23 mouse cellular contexts compared by ENCODE assay signal in genomic region chr14:75852016-75852415, GRCm38 (mm10). TPM values are rescaled to one million over a fixed set of nuclear protein-coding genes. Genes with fewer than 3 reads are reported as not detected.
DNase-seq lines count a peak whose midpoint lies in the region; ATAC-seq and TF ChIP-seq lines count a peak whose summit lies in the region.
"Had no signal": no experiment of that assay in that cellular context is flagged by ENCODE, and none has a peak within 500 bp of the region (broad histone marks: within the 10 kb centered on the region; RNA-seq: fewer than 3 reads in every experiment).

No protein-coding gene starts in this region.

- 84% methylated on average over 5 of the region's 5 CpGs for WGBS in stomach, postnatal 0 days

- no peaks in the 10 kb centered on the region for H3K4me1 ChIP-seq in stomach, postnatal 0 days (replicated peaks; ENCODE audit: control insufficient read depth, insufficient read depth)

- H3K36me3 ChIP-seq in C2C12 (ENCODE audit: control insufficient read depth, insufficient read depth) (peaks cover 51% of the 10 kb centered on the region), myocyte (ENCODE audit: control insufficient read depth, insufficient read depth) (peaks cover 48% of the 10 kb centered on the region)
- peaks cover 23% of the 10 kb centered on the region for H3K36me3 ChIP-seq in stomach, postnatal 0 days (ENCODE audit: control insufficient read depth, insufficient read depth, low read length)

- no peak overlapping the region for H3K4me3 ChIP-seq in C2C12 (ENCODE audit: insufficient read depth, poor library complexity, severe bottlenecking)
- H3K4me3 ChIP-seq in myocyte = no peak overlapping the region
- H3K4me3 ChIP-seq in stomach, postnatal 0 days (ENCODE audit: low read depth, low read length) = no peak overlapping the region
- H3K4me3 ChIP-seq: embryonic facial prominence, embryonic 10.5 days; embryonic facial prominence, embryonic 12.5 days; erythroblast, embryonic 14.5 days; forebrain, embryonic 10.5 days; forebrain, embryonic 12.5 days had no signal

- no peak for TF ChIP-seq POLR2A in myocyte (IDR thresholded peaks at IDR 0.05; ENCODE audit: insufficient read length, low read depth)

- peak; percentile 78 for DNase-seq in 3T3-L1 (ENCODE audit: low read depth, low spot score)
- DNase-seq in stomach, postnatal 0 days (ENCODE audit: low spot score) = no peak
- DNase-seq in gastrocnemius, adult 18-20 months (ENCODE audit: low spot score) = no peak
- no peak for DNase-seq in urinary bladder, postnatal 36 days (ENCODE audit: low spot score in 2 of 2)
- DNase-seq: adrenal gland, adult 2 months; adrenal gland, postnatal 10 days; adrenal gland, postnatal 36 days; B cell, adult 2 months; cerebellum, adult 11-12 months; cerebellum, adult 2 months; cerebellum, adult 9-10 months; cerebellum, postnatal 10 days; cerebellum, postnatal 25 days had no signal

- no peak for TF ChIP-seq EP300 in stomach, postnatal 0 days (optimal IDR thresholded peaks at IDR 0.05)

- H3K9ac ChIP-seq in stomach, postnatal 0 days (ENCODE audit: low read length) = no peak overlapping the region
- H3K9ac ChIP-seq: embryonic facial prominence, embryonic 12.5 days; forebrain, embryonic 12.5 days had no signal

- no peak overlapping the region for H3K27ac ChIP-seq in stomach, postnatal 0 days (replicated peaks)
- H3K27ac ChIP-seq: embryonic facial prominence, embryonic 10.5 days; embryonic facial prominence, embryonic 12.5 days; forebrain, embryonic 10.5 days had no signal

- H3K79me2 ChIP-seq in C2C12 (ENCODE audit: control insufficient read depth, insufficient read depth) (peaks cover 44% of the 10 kb centered on the region), myocyte (ENCODE audit: control insufficient read depth, insufficient read depth) (peaks cover 38% of the 10 kb centered on the region)

- peak; percentile 30; the same call in 1 of the 2 replicates for ATAC-seq in granulocyte monocyte progenitor cell, adult 5-6 weeks (replicated peaks; ENCODE audit: poor library complexity, severe bottlenecking)
- no peak for ATAC-seq in stomach, postnatal 0 days (ENCODE audit: low FRiP score, low TSS enrichment)
- ATAC-seq: forebrain, embryonic 14.5 days; forebrain, embryonic 16.5 days had no signal

- H3K27me3 ChIP-seq in C2C12 (ENCODE audit: control insufficient read depth, insufficient read depth, insufficient read length) (no peaks in the 10 kb centered on the region), myocyte (ENCODE audit: control insufficient read depth, insufficient read depth, insufficient read length) (no peaks in the 10 kb centered on the region)
- H3K27me3 ChIP-seq in stomach, postnatal 0 days (ENCODE audit: control insufficient read depth, insufficient read depth, low read length) = no peaks in the 10 kb centered on the region
- H3K27me3 ChIP-seq: embryonic facial prominence, embryonic 12.5 days; forebrain, embryonic 12.5 days had no signal

- no peaks in the 10 kb centered on the region for H3K9me3 ChIP-seq in stomach, postnatal 0 days (ENCODE audit: control insufficient read depth, low read length)
- H3K9me3 ChIP-seq: embryonic facial prominence, embryonic 10.5 days; embryonic facial prominence, embryonic 12.5 days; forebrain, embryonic 10.5 days; forebrain, embryonic 12.5 days had no signal

- TF ChIP-seq CTCF in C2C12 (IDR thresholded peaks at IDR 0.05; ENCODE audit: control insufficient read depth, insufficient read depth, insufficient read length) = no peak
- TF ChIP-seq CTCF in stomach, postnatal 0 days (IDR thresholded peaks at IDR 0.05; ENCODE audit: low read depth) = no peak

- H3ac ChIP-seq in C2C12 (ENCODE audit: control insufficient read depth, insufficient read length, low read depth) (no peak overlapping the region), myocyte (ENCODE audit: control insufficient read depth, insufficient read length) (no peak overlapping the region)

- peak overlapping the region; percentile 10 for H3K4me2 ChIP-seq in myocyte (ENCODE audit: low read depth)
- H3K4me2 ChIP-seq in stomach, postnatal 0 days (replicated peaks; ENCODE audit: low read depth) = no peak overlapping the region
- H3K4me2 ChIP-seq: embryonic facial prominence, embryonic 12.5 days; forebrain, embryonic 12.5 days had no signal

- peaks cover 29% of the 10 kb centered on the region for H3K79me3 ChIP-seq in C2C12 (ENCODE audit: low read depth)

TF ChIP-seq in C2C12, 6 proteins besides CTCF, POLR2A, EP300 and RAD21:
- TF ChIP-seq USF1 (IDR thresholded peaks at IDR 0.05; ENCODE audit: low read depth) = no peak
- peak; percentile 5 for TF ChIP-seq FOSL1 (IDR thresholded peaks at IDR 0.05; ENCODE audit: insufficient read depth, low read length, poor library complexity, severe bottlenecking)
- TF ChIP-seq MYOD1 (IDR thresholded peaks at IDR 0.05; ENCODE audit: control insufficient read depth, insufficient read length, low read depth) = peak; percentile 11

TF ChIP-seq in myocyte, 11 proteins besides CTCF, POLR2A, EP300 and RAD21:
- no peak for TF ChIP-seq E2F4 (IDR thresholded peaks at IDR 0.05; ENCODE audit: insufficient read depth)
- TF ChIP-seq MYOD1 (IDR thresholded peaks at IDR 0.05; ENCODE audit: control insufficient read depth in 1 of 3, insufficient read length in 2 of 3, low read depth in 2 of 3) = no peak
- no peak for TF ChIP-seq POLR2AphosphoS2 (IDR thresholded peaks at IDR 0.05; ENCODE audit: insufficient read length, low read depth)
- TF ChIP-seq TCF3 (IDR thresholded peaks at IDR 0.05; ENCODE audit: insufficient read length, low read depth) = no peak
- TF ChIP-seq USF1 (IDR thresholded peaks at IDR 0.05; ENCODE audit: low read depth) = no peak
- TF ChIP-seq SRF (IDR thresholded peaks at IDR 0.05; ENCODE audit: control insufficient read depth, insufficient read length, low read depth) = no peak
- no peak for TF ChIP-seq CEBPB (IDR thresholded peaks at IDR 0.05; ENCODE audit: insufficient read depth, poor library complexity, severe bottlenecking)
- TF ChIP-seq MAX (IDR thresholded peaks at IDR 0.05; ENCODE audit: low read depth) = no peak
- TF ChIP-seq TCF12 (IDR thresholded peaks at IDR 0.05; ENCODE audit: insufficient read depth, poor library complexity, severe bottlenecking) = no peak
- TF ChIP-seq MYOG (IDR thresholded peaks at IDR 0.05; ENCODE audit: control insufficient read depth in 1 of 3, insufficient read depth in 1 of 3, insufficient read length in 2 of 3, low read depth in 2 of 3) = no peak
- no peak for TF ChIP-seq REST (IDR thresholded peaks at IDR 0.05; ENCODE audit: insufficient read depth, insufficient read length)

RNA-seq across cellular contexts. Expression of gene Tpt1, which starts 7.1 kb away (rescaled TPM):
- polyA plus RNA-seq in C2C12 (2012; fragmentation: generic; extraction: Trizol) = 5,697 TPM
- total RNA-seq in granulocyte monocyte progenitor cell, adult 5-6 weeks (2014; fragmentation: Nextera tagmentation) = 4,580 and 4,737 TPM in 2 replicates
- total RNA-seq in granulocyte monocyte progenitor cell, adult 5-6 weeks (2017) = 844 and 942 TPM in 2 replicates
- polyA plus RNA-seq in myocyte (2012; fragmentation: generic; extraction: Trizol) = 6,214 TPM
- 1,101 and 1,127 TPM in 2 replicates for polyA plus RNA-seq in stomach, postnatal 0 days (2015; fragmentation: Nextera tagmentation; extraction: Ambion mirVana)
- total RNA-seq in gastrocnemius, adult 18-20 months (2021) = 1,000 to 10,000 TPM; 3,564 to 3,853 TPM
